Mouse (Mus musculus) heart, postnatal 0 days (tissue): ENCODE results near the gene 2010003K11Rik.

Source experiments
- CTCF ChIP-seq: IDR thresholded peaks from 2 replicates; pipeline ENCODE4 v1.5.1; 2016; ENCODE audit warnings: antibody characterized with exemption, control low read depth, low read depth
- EP300 ChIP-seq: IDR thresholded peaks from 2 replicates; pipeline ENCODE4 v1.6.1; 2016; ENCODE audit warnings: antibody characterized with exemption, low read depth

DNA sequence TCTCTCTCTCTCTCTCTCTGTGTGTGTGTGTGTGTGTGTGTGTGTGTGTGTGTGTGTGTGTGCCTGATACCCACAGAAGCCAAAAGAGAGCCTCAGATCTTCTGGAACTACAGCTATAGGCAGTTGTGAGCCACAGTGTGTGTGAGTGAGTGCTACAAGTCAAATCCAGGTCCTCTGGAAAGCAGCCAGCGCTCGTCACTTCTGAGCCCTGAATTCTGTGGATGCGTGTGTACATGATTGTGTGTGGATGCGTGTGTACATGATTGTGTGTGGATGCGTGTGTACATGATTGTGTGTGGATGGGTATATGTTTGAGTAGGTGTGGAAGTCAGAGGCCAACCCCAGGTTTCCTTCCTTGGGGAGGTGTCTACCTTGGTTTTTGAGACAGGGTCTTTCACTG is 24.8 kb downstream of the 2010003K11Rik start:
- no peak for TF ChIP-seq CTCF
- no peak for TF ChIP-seq EP300
